Mouse (Mus musculus): Measurements from ENCODE around the gene Snx9. TPM values are rescaled to one million over a fixed set of nuclear protein-coding genes. Genes with fewer than 3 reads are reported as not detected.
A peak's percentile ranks its signal among the peaks of the same experiment; 100 is the strongest.

The Snx9 gene
- total RNA-seq, 1 experiment, result 8.8 TPM

GRCm38 (mm10) chr17:5891933-5892683 is 51.0 kb downstream of the Snx9 start:
- Histone ChIP-seq H3K27ac (ENCODE audit: insufficient read depth, low read depth, low read length, poor library complexity, severe bottlenecking) (peak overlapping the region; percentile 42; the same call in 1 of the 2 replicates), H3K9ac (ENCODE audit: insufficient read depth, low read depth, low read length, poor library complexity, severe bottlenecking) (no peak overlapping the region), H3K4me3 (ENCODE audit: insufficient read depth in 1 of 2, low read depth in 1 of 2, low read length in 2 of 2, poor library complexity in 1 of 2, severe bottlenecking in 1 of 2) (no peak overlapping the region), H3K9me3 (ENCODE audit: control insufficient read depth, insufficient read depth, low read depth, low read length) (no peaks in the 10 kb centered on the region), H3K4me1 (ENCODE audit: control insufficient read depth in 2 of 2, insufficient read depth in 2 of 2, low read length in 2 of 2, poor library complexity in 1 of 2) (peaks cover 12 to 31% of the 10 kb centered on the region in 2 experiments), H3K36me3 (ENCODE audit: control insufficient read depth, insufficient read depth, low read length, poor library complexity, severe bottlenecking) (no peaks in the 10 kb centered on the region)
- no peak for TF ChIP-seq ZNF384 (IDR thresholded peaks at IDR 0.05; ENCODE audit: low read depth, low read length)
- TF ChIP-seq CHD2 (IDR thresholded peaks at IDR 0.05; ENCODE audit: low read depth, low read length), result no peak
- no peak for TF ChIP-seq MAFK (IDR thresholded peaks at IDR 0.05; ENCODE audit: insufficient read depth, low read depth, low read length)
- TF ChIP-seq HCFC1 (IDR thresholded peaks at IDR 0.05; ENCODE audit: borderline replicate concordance, insufficient read depth, low read length), result no peak
- no peak for TF ChIP-seq ZC3H11A (IDR thresholded peaks at IDR 0.05; ENCODE audit: borderline replicate concordance, low read depth, low read length)
- DNase-seq (ENCODE audit: low read depth, low spot score), result no peak
- in situ Hi-C loops (cut with MboI; ENCODE audit: low sequenced_read_pairs in 2 of 2, unreplicated experiment in 2 of 2), result no loop called here

DNA sequence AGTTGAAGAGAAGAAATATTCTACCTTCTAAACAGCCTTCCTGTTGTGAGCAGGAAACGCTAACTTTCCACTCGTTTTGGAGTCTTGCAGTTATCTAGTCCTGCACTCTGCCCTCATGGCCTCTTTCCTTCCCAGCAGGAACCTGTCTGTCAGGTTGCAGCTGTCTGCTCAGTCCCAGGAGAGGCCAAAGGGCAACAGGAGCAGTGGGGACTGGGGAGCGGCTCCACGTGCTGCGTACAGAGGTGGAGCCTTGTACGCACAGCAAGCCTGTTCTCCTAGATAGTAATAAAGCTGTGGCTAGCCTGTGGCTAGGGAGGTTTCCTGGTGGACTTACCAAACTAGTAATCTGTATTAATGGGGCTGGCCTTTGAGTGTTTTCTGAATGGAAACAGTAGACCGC is 52.0 kb downstream of the Snx9 start:
- Histone ChIP-seq H3K4me1 (ENCODE audit: control insufficient read depth in 2 of 2, insufficient read depth in 2 of 2, low read length in 2 of 2, poor library complexity in 1 of 2) (peaks cover 12 to 31% of the 10 kb centered on the region in 2 experiments), H3K36me3 (ENCODE audit: control insufficient read depth, insufficient read depth, low read length, poor library complexity, severe bottlenecking) (no peaks in the 10 kb centered on the region), H3K9me3 (ENCODE audit: control insufficient read depth, insufficient read depth, low read depth, low read length) (no peaks in the 10 kb centered on the region), H3K9ac (ENCODE audit: insufficient read depth, low read depth, low read length, poor library complexity, severe bottlenecking) (no peak overlapping the region), H3K27ac (ENCODE audit: insufficient read depth, low read depth, low read length, poor library complexity, severe bottlenecking) (peak overlapping the region; percentile 26; the same call in 1 of the 2 replicates), H3K4me3 (ENCODE audit: insufficient read depth in 1 of 2, low read depth in 1 of 2, low read length in 2 of 2, poor library complexity in 1 of 2, severe bottlenecking in 1 of 2) (no peak overlapping the region)
- no peak for DNase-seq (ENCODE audit: low read depth, low spot score)
- in situ Hi-C loops (cut with MboI; ENCODE audit: low sequenced_read_pairs in 2 of 2, unreplicated experiment in 2 of 2), result no loop called here
- TF ChIP-seq HCFC1 (IDR thresholded peaks at IDR 0.05; ENCODE audit: borderline replicate concordance, insufficient read depth, low read length) (no peak), ZC3H11A (IDR thresholded peaks at IDR 0.05; ENCODE audit: borderline replicate concordance, low read depth, low read length) (no peak), CHD2 (IDR thresholded peaks at IDR 0.05; ENCODE audit: low read depth, low read length) (no peak), MAFK (IDR thresholded peaks at IDR 0.05; ENCODE audit: insufficient read depth, low read depth, low read length) (no peak), ZNF384 (IDR thresholded peaks at IDR 0.05; ENCODE audit: low read depth, low read length) (no peak)

DNA sequence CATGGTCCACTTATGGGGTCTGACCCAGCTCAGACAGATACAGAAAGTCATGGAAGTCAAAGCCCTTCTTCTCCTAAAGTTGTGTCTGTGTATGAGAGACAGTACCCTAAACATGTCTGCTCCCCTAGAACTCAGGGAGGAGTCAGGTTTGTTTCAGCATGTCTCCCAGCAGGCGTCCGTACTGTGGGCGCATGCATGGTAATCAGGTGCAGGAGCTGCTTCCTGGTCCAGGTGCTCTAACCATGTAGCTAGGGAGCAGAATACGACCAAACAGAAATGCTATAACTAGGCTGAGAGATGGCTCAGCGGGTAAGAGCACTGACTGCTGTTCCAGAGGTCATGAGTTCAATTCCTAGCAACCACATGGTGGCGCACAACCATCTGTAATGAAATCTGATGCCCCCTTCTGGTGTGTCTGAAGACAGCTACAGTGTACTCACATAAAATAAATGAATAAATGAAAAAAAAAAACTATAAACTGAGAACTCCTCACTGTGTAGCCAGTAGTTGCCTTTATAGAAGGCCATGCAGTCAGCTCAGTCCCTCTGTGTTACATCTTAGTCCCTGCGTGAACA is 52.5 kb downstream of the Snx9 start:
- Histone ChIP-seq H3K4me1 (ENCODE audit: control insufficient read depth in 2 of 2, insufficient read depth in 2 of 2, low read length in 2 of 2, poor library complexity in 1 of 2) (peaks cover 12 to 31% of the 10 kb centered on the region in 2 experiments), H3K4me3 (ENCODE audit: insufficient read depth in 1 of 2, low read depth in 1 of 2, low read length in 2 of 2, poor library complexity in 1 of 2, severe bottlenecking in 1 of 2) (no peak overlapping the region), H3K27ac (ENCODE audit: insufficient read depth, low read depth, low read length, poor library complexity, severe bottlenecking) (peak overlapping the region; percentile 26; the same call in 1 of the 2 replicates), H3K36me3 (ENCODE audit: control insufficient read depth, insufficient read depth, low read length, poor library complexity, severe bottlenecking) (no peaks in the 10 kb centered on the region), H3K9me3 (ENCODE audit: control insufficient read depth, insufficient read depth, low read depth, low read length) (no peaks in the 10 kb centered on the region), H3K9ac (ENCODE audit: insufficient read depth, low read depth, low read length, poor library complexity, severe bottlenecking) (no peak overlapping the region)
- TF ChIP-seq ZNF384 (IDR thresholded peaks at IDR 0.05; ENCODE audit: low read depth, low read length) (no peak), HCFC1 (IDR thresholded peaks at IDR 0.05; ENCODE audit: borderline replicate concordance, insufficient read depth, low read length) (no peak), CHD2 (IDR thresholded peaks at IDR 0.05; ENCODE audit: low read depth, low read length) (no peak), MAFK (IDR thresholded peaks at IDR 0.05; ENCODE audit: insufficient read depth, low read depth, low read length) (no peak), ZC3H11A (IDR thresholded peaks at IDR 0.05; ENCODE audit: borderline replicate concordance, low read depth, low read length) (no peak)
- in situ Hi-C loops (cut with MboI; ENCODE audit: low sequenced_read_pairs in 2 of 2, unreplicated experiment in 2 of 2), result no loop called here
- no peak for DNase-seq (ENCODE audit: low read depth, low spot score)

GRCm38 (mm10) chr17:5896066-5896465 is 54.9 kb downstream of the Snx9 start:
- Histone ChIP-seq H3K9me3 (ENCODE audit: control insufficient read depth, insufficient read depth, low read depth, low read length) (no peaks in the 10 kb centered on the region), H3K9ac (ENCODE audit: insufficient read depth, low read depth, low read length, poor library complexity, severe bottlenecking) (no peak overlapping the region), H3K36me3 (ENCODE audit: control insufficient read depth, insufficient read depth, low read length, poor library complexity, severe bottlenecking) (no peaks in the 10 kb centered on the region), H3K4me3 (ENCODE audit: insufficient read depth in 1 of 2, low read depth in 1 of 2, low read length in 2 of 2, poor library complexity in 1 of 2, severe bottlenecking in 1 of 2) (no peak overlapping the region), H3K27ac (ENCODE audit: insufficient read depth, low read depth, low read length, poor library complexity, severe bottlenecking) (no peak overlapping the region), H3K4me1 (ENCODE audit: control insufficient read depth in 2 of 2, insufficient read depth in 2 of 2, low read length in 2 of 2, poor library complexity in 1 of 2) (peaks cover 12 to 35% of the 10 kb centered on the region in 2 experiments)
- no peak for DNase-seq (ENCODE audit: low read depth, low spot score)
- TF ChIP-seq ZNF384 (IDR thresholded peaks at IDR 0.05; ENCODE audit: low read depth, low read length), result no peak
- TF ChIP-seq ZC3H11A (IDR thresholded peaks at IDR 0.05; ENCODE audit: borderline replicate concordance, low read depth, low read length), result no peak
- no peak for TF ChIP-seq CHD2 (IDR thresholded peaks at IDR 0.05; ENCODE audit: low read depth, low read length)
- TF ChIP-seq HCFC1 (IDR thresholded peaks at IDR 0.05; ENCODE audit: borderline replicate concordance, insufficient read depth, low read length), result no peak
- no peak for TF ChIP-seq MAFK (IDR thresholded peaks at IDR 0.05; ENCODE audit: insufficient read depth, low read depth, low read length)
- in situ Hi-C loops (cut with MboI; ENCODE audit: low sequenced_read_pairs in 2 of 2, unreplicated experiment in 2 of 2), result no loop called here

All from ES-E14 (cell line).